Mouse (Mus musculus) ES-Bruce4 (cell line): Measurements from ENCODE around the gene Gm8082. TPM values are rescaled to one million over a fixed set of nuclear protein-coding genes. Genes with fewer than 3 reads are reported as not detected.
"Not testable (repeated sequence)": the region's sequence is repeated elsewhere in the genome, so short reads cannot be mapped to it uniquely, and the experiment has no call there.

ENCODE experiments used
- H3K27ac ChIP-seq: 2 replicates; pipeline ENCODE4 v1.5.1; 2012; ENCODE audit warnings: low read length, inconsistent platforms; ENCODE audit not compliant: insufficient read depth
- H3K27me3 ChIP-seq: 2 replicates; pipeline ENCODE4 v1.6.1; 2012; ENCODE audit warnings: mild to moderate bottlenecking, low read length, inconsistent platforms; ENCODE audit not compliant: control insufficient read depth, poor library complexity, insufficient read depth, severe bottlenecking
- H3K36me3 ChIP-seq: 2 replicates; pipeline ENCODE4 v1.6.1; 2012; ENCODE audit warnings: inconsistent platforms, mild to moderate bottlenecking, low read length, moderate library complexity; ENCODE audit not compliant: control insufficient read depth, poor library complexity, insufficient read depth, severe bottlenecking
- H3K4me1 ChIP-seq: one replicate; pipeline ENCODE4 v1.8.1; 2011; ENCODE audit warnings: low read length; ENCODE audit not compliant: control insufficient read depth, insufficient read depth
- H3K4me3 ChIP-seq: 2 replicates; pipeline ENCODE4 v1.5.1; 2011; ENCODE audit warnings: low read depth, mild to moderate bottlenecking, low read length
- H3K9ac ChIP-seq: 2 replicates; pipeline ENCODE4 v1.6.1; 2012; ENCODE audit warnings: low read depth, mild to moderate bottlenecking, inconsistent platforms; ENCODE audit not compliant: poor library complexity, severe bottlenecking
- H3K9me3 ChIP-seq: replicated peaks from 2 replicates; pipeline ENCODE4 v1.6.1; 2012; ENCODE audit warnings: mild to moderate bottlenecking, low read length, inconsistent platforms; ENCODE audit not compliant: control insufficient read depth, poor library complexity, insufficient read depth, severe bottlenecking
- polyA plus RNA-seq: library from polyadenylated mRNA; stranded (reverse); fragments of >200 nt; gene quantifications from 2 replicates; pipeline ENCODE4 v1.2.4, GENCODE M21; 2011; ENCODE audit warnings: low read depth; ENCODE audit not compliant: missing spikeins, insufficient read depth, insufficient read length

Gm8082 gene
- polyA plus RNA-seq: not detected in 2 replicates

- H3K9ac ChIP-seq, H3K36me3 ChIP-seq, H3K4me1 ChIP-seq, H3K4me3 ChIP-seq, H3K27me3 ChIP-seq, H3K27ac ChIP-seq, H3K9me3 ChIP-seq: not testable (repeated sequence)
Observed at GRCm38 (mm10) chr14:42993524-42993923, at the start of gene Gm8082. Gene Gm8082, minus strand, starts transcription at chr14:42993624.

- not testable (repeated sequence) for H3K9me3 ChIP-seq, H3K27ac ChIP-seq, H3K27me3 ChIP-seq, H3K36me3 ChIP-seq, H3K9ac ChIP-seq, H3K4me1 ChIP-seq, H3K4me3 ChIP-seq
Observed at GRCm38 (mm10) chr14:43015528-43015927, 22.1 kb upstream of the Gm8082 start, which contains the start of gene Gm10376. Gene Gm10376, minus strand, starts transcription at chr14:43015628.

Other genes with a start within 250 kb of the Gm8082 start
- not detected in 2 replicates for gene Gm3015, start 224.8 kb downstream of the Gm8082 start, polyA plus RNA-seq
- gene Gm10377, start 195.6 kb downstream of the Gm8082 start, polyA plus RNA-seq: not detected in 2 replicates
- not detected in 2 replicates for gene Gm21977, start 140.1 kb downstream of the Gm8082 start, polyA plus RNA-seq
- not detected in 2 replicates for gene Gm10376, start 22.0 kb upstream of the Gm8082 start, polyA plus RNA-seq
- gene Gm8094, start 83.0 kb upstream of the Gm8082 start, polyA plus RNA-seq: not detected in 2 replicates
- not detected in 2 replicates for gene Gm8104, start 107.0 kb upstream of the Gm8082 start, polyA plus RNA-seq
- not detected in 2 replicates for gene Gm7233, start 186.2 kb upstream of the Gm8082 start, polyA plus RNA-seq
- gene Gm8122, start 241.7 kb upstream of the Gm8082 start, polyA plus RNA-seq: not detected in 2 replicates